Mouse (Mus musculus): ENCODE data around the gene Map7d1. TPM values are rescaled to one million over a fixed set of nuclear protein-coding genes. Genes with fewer than 3 reads are reported as not detected.

The Map7d1 gene
- polyA plus RNA-seq, 1 experiment from 2014 or later = 45.6 TPM

- Histone ChIP-seq H3K27ac (peak within 1 kb of the TSS; percentile 71), H3K27me3 (ENCODE audit: poor library complexity, severe bottlenecking) (peaks cover 90% of the 10 kb centered on the region), H3K36me3 (replicated peaks) (no peaks in the 10 kb centered on the region), H3K9me3 (peaks cover 6% of the 10 kb centered on the region; the same call in 1 of the 2 replicates), H3K4me3 (peak within 1 kb of the TSS; percentile 46), H3K4me1 (peaks cover 44% of the 10 kb centered on the region)
- DNase-seq (ENCODE audit: extremely low spot score, low spot score) = no peak
- WGBS = 2% methylated on average over 42 of the region's 42 CpGs
These were observed 30.3 kb upstream of the Map7d1 start, which contains the start of gene Col8a2 for GRCm38 (mm10) chr4:126286492-126286891. TSS of gene Col8a2 (plus strand) at chr4:126286793.

GRCm38 (mm10) chr4:126283582-126283981 lies 27.4 kb upstream of the Map7d1 start:
- Histone ChIP-seq H3K27me3 (ENCODE audit: poor library complexity, severe bottlenecking) (peaks cover 68% of the 10 kb centered on the region), H3K4me3 (no peak overlapping the region), H3K9me3 (peaks cover 6% of the 10 kb centered on the region; the same call in 1 of the 2 replicates), H3K4me1 (peaks cover 51% of the 10 kb centered on the region), H3K36me3 (replicated peaks) (no peaks in the 10 kb centered on the region), H3K27ac (no peak overlapping the region)
- 82% methylated on average over 8 of the region's 8 CpGs for WGBS
- no peak for DNase-seq (ENCODE audit: extremely low spot score, low spot score)

GRCm38 (mm10) chr4:126281706-126282105 lies 25.6 kb upstream of the Map7d1 start:
- no peak for DNase-seq (ENCODE audit: extremely low spot score, low spot score)
- Histone ChIP-seq H3K4me3 (no peak overlapping the region), H3K36me3 (replicated peaks) (no peaks in the 10 kb centered on the region), H3K4me1 (peaks cover 45% of the 10 kb centered on the region), H3K27me3 (ENCODE audit: poor library complexity, severe bottlenecking) (peaks cover 53% of the 10 kb centered on the region), H3K27ac (peak overlapping the region; percentile 51), H3K9me3 (peaks cover 6% of the 10 kb centered on the region; the same call in 1 of the 2 replicates)
- WGBS = 68% methylated on average over 9 of the region's 9 CpGs

- no peaks in the 10 kb centered on the region for H3K9me3 ChIP-seq
- 56% methylated on average over 9 of the region's 9 CpGs for WGBS
- peak overlapping the region; percentile 13; the same call in 1 of the 2 replicates for H3K4me3 ChIP-seq
- H3K27ac ChIP-seq = peak overlapping the region; percentile 76
- peaks cover 24% of the 10 kb centered on the region for H3K36me3 ChIP-seq (replicated peaks)
- H3K27me3 ChIP-seq (ENCODE audit: poor library complexity, severe bottlenecking) = peaks cover 26% of the 10 kb centered on the region
- no peak for DNase-seq (ENCODE audit: extremely low spot score, low spot score)
- H3K4me1 ChIP-seq = peaks cover 37% of the 10 kb centered on the region
These were observed 22.8 kb upstream of the Map7d1 start for GRCm38 (mm10) chr4:126278961-126279360.

- Histone ChIP-seq H3K27ac (peak overlapping the region; percentile 76), H3K4me3 (peak overlapping the region; percentile 13), H3K4me1 (peaks cover 36% of the 10 kb centered on the region), H3K27me3 (ENCODE audit: poor library complexity, severe bottlenecking) (peaks cover 21% of the 10 kb centered on the region), H3K36me3 (replicated peaks) (peaks cover 28% of the 10 kb centered on the region), H3K9me3 (no peaks in the 10 kb centered on the region)
- 25% methylated on average over 9 of the region's 9 CpGs for WGBS
- no peak for DNase-seq (ENCODE audit: extremely low spot score, low spot score)
These were observed 22.4 kb upstream of the Map7d1 start for GRCm38 (mm10) chr4:126278565-126278915.

- DNase-seq (ENCODE audit: extremely low spot score, low spot score) = peak; percentile 55
- Histone ChIP-seq H3K4me3 (peak overlapping the region; percentile 13), H3K36me3 (replicated peaks) (peaks cover 33% of the 10 kb centered on the region), H3K4me1 (peaks cover 36% of the 10 kb centered on the region), H3K27ac (peak overlapping the region; percentile 76), H3K9me3 (no peaks in the 10 kb centered on the region), H3K27me3 (ENCODE audit: poor library complexity, severe bottlenecking) (peaks cover 16% of the 10 kb centered on the region; the same call in 1 of the 2 replicates)
- WGBS = 7% methylated on average over 13 of the region's 13 CpGs
These were observed 21.9 kb upstream of the Map7d1 start for GRCm38 (mm10) chr4:126277906-126278564.

GRCm38 (mm10) chr4:126275681-126276131 lies 19.6 kb upstream of the Map7d1 start:
- no peak for DNase-seq (ENCODE audit: extremely low spot score, low spot score)
- Histone ChIP-seq H3K4me3 (no peak overlapping the region), H3K9me3 (no peaks in the 10 kb centered on the region), H3K4me1 (peaks cover 22% of the 10 kb centered on the region), H3K27ac (no peak overlapping the region), H3K27me3 (ENCODE audit: poor library complexity, severe bottlenecking) (peaks cover 10% of the 10 kb centered on the region; the same call in 1 of the 2 replicates), H3K36me3 (replicated peaks) (peaks cover 44% of the 10 kb centered on the region)
- WGBS = 94% methylated on average over 13 of the region's 13 CpGs

- no peak for DNase-seq (ENCODE audit: extremely low spot score, low spot score)
- H3K9me3 ChIP-seq = no peaks in the 10 kb centered on the region
- H3K27ac ChIP-seq = no peak overlapping the region
- H3K36me3 ChIP-seq (replicated peaks) = peaks cover 44% of the 10 kb centered on the region
- H3K4me1 ChIP-seq = peaks cover 18% of the 10 kb centered on the region
- WGBS = 88% methylated on average over 4 of the region's 4 CpGs
- H3K4me3 ChIP-seq = no peak overlapping the region
- H3K27me3 ChIP-seq (ENCODE audit: poor library complexity, severe bottlenecking) = peaks cover 10% of the 10 kb centered on the region; the same call in 1 of the 2 replicates
These were observed 18.9 kb upstream of the Map7d1 start for GRCm38 (mm10) chr4:126275081-126275480.

- DNase-seq (ENCODE audit: extremely low spot score, low spot score) = no peak
- Histone ChIP-seq H3K4me3 (no peak overlapping the region), H3K9me3 (no peaks in the 10 kb centered on the region), H3K4me1 (peaks cover 13% of the 10 kb centered on the region), H3K36me3 (replicated peaks) (peaks cover 44% of the 10 kb centered on the region), H3K27me3 (ENCODE audit: poor library complexity, severe bottlenecking) (peaks cover 5% of the 10 kb centered on the region; the same call in 1 of the 2 replicates), H3K27ac (no peak overlapping the region)
- WGBS = 70% methylated on average over 13 of the region's 13 CpGs
These were observed 17.6 kb upstream of the Map7d1 start for GRCm38 (mm10) chr4:126273753-126274152.

GRCm38 (mm10) chr4:126269292-126269691 lies 13.1 kb upstream of the Map7d1 start:
- no peaks in the 10 kb centered on the region for H3K27me3 ChIP-seq (ENCODE audit: poor library complexity, severe bottlenecking)
- H3K9me3 ChIP-seq = no peaks in the 10 kb centered on the region
- H3K4me1 ChIP-seq = no peaks in the 10 kb centered on the region
- no peak for DNase-seq (ENCODE audit: extremely low spot score, low spot score)
- no peak overlapping the region for H3K4me3 ChIP-seq
- peaks cover 24% of the 10 kb centered on the region for H3K36me3 ChIP-seq (replicated peaks)
- 84% methylated on average over 3 of the region's 3 CpGs for WGBS
- H3K27ac ChIP-seq = no peak overlapping the region

- peak within 1 kb of the TSS; percentile 72 for H3K4me3 ChIP-seq
- DNase-seq (ENCODE audit: extremely low spot score, low spot score) = peak; percentile 99
- H3K27me3 ChIP-seq (ENCODE audit: poor library complexity, severe bottlenecking) = peaks cover 5% of the 10 kb centered on the region; the same call in 1 of the 2 replicates
- peak within 1 kb of the TSS; percentile 88 for H3K27ac ChIP-seq
- under 1% methylated on average over 46 of the region's 46 CpGs for WGBS
- no peaks in the 10 kb centered on the region for H3K9me3 ChIP-seq
- no peaks in the 10 kb centered on the region for H3K36me3 ChIP-seq (replicated peaks)
- peaks cover 54% of the 10 kb centered on the region for H3K4me1 ChIP-seq
These were observed 6.1 kb upstream of the Map7d1 start, which contains the start of gene Trappc3 for GRCm38 (mm10) chr4:126262119-126262807. TSS of gene Trappc3 (plus strand) at chr4:126262325.

- peak overlapping the region; percentile 88 for H3K27ac ChIP-seq
- peak overlapping the region; percentile 72 for H3K4me3 ChIP-seq
- H3K9me3 ChIP-seq = no peaks in the 10 kb centered on the region
- H3K36me3 ChIP-seq (replicated peaks) = no peaks in the 10 kb centered on the region
- WGBS = 53% methylated on average over 7 of the region's 7 CpGs
- no peak for DNase-seq (ENCODE audit: extremely low spot score, low spot score)
- peaks cover 5% of the 10 kb centered on the region; the same call in 1 of the 2 replicates for H3K27me3 ChIP-seq (ENCODE audit: poor library complexity, severe bottlenecking)
- H3K4me1 ChIP-seq = peaks cover 60% of the 10 kb centered on the region
These were observed 5.5 kb upstream of the Map7d1 start for GRCm38 (mm10) chr4:126261675-126262074.

GRCm38 (mm10) chr4:126261266-126261665 lies 5.1 kb upstream of the Map7d1 start:
- Histone ChIP-seq H3K27ac (peak overlapping the region; percentile 85), H3K36me3 (replicated peaks) (no peaks in the 10 kb centered on the region), H3K4me3 (peak overlapping the region; percentile 43; the same call in 1 of the 2 replicates), H3K9me3 (no peaks in the 10 kb centered on the region), H3K4me1 (peaks cover 64% of the 10 kb centered on the region), H3K27me3 (ENCODE audit: poor library complexity, severe bottlenecking) (peaks cover 5% of the 10 kb centered on the region; the same call in 1 of the 2 replicates)
- DNase-seq (ENCODE audit: extremely low spot score, low spot score) = no peak
- 74% methylated on average over 6 of the region's 6 CpGs for WGBS
